Mouse (Mus musculus) olfactory bulb, adult 2 months (tissue): ENCODE measurements around the gene Angptl8. TPM values are rescaled to one million over a fixed set of nuclear protein-coding genes. Genes with fewer than 3 reads are reported as not detected.

ENCODE experiments used
- H3K27ac ChIP-seq: fragments of 200-500 bp; 2 replicates; pipeline ENCODE4 v1.5.1; 2012; ENCODE audit warnings: low read depth, low read length; ENCODE audit not compliant: insufficient read depth
- H3K4me1 ChIP-seq: fragments of 200-500 bp; 2 replicates; pipeline ENCODE4 v1.6.1; 2012; ENCODE audit warnings: low read length; ENCODE audit not compliant: control insufficient read depth, insufficient read depth
- H3K4me3 ChIP-seq: fragments of 200-500 bp; 2 replicates; pipeline ENCODE4 v1.5.1; 2012; ENCODE audit warnings: mild to moderate bottlenecking, low read depth, low read length, moderate library complexity; ENCODE audit not compliant: insufficient read depth
- CTCF ChIP-seq: fragments of 200-500 bp; IDR thresholded peaks from 2 replicates; pipeline ENCODE4 v1.5.1; 2012; ENCODE audit warnings: low read depth, mild to moderate bottlenecking, low read length, moderate library complexity; ENCODE audit not compliant: insufficient read depth
- POLR2A ChIP-seq: fragments of 200-500 bp; IDR thresholded peaks from 2 replicates; pipeline ENCODE4 v1.6.1; 2012; ENCODE audit warnings: mild to moderate bottlenecking, low read depth, low read length, moderate library complexity; ENCODE audit not compliant: insufficient read depth
- WGBS: fragments of 180-500 bp; shearing (Covaris S2); methylation state at CpG from one replicate; pipeline ENCODE4 v1.1.7; 2018; 5-methylcytosine and 5-hydroxymethylcytosine counted together
- polyA plus RNA-seq: library from polyadenylated mRNA; stranded (reverse); fragments of >200 nt; gene quantifications from 2 replicates; pipeline ENCODE4 v1.2.4, GENCODE M21; 2012; ENCODE audit warnings: low replicate concordance; ENCODE audit not compliant: missing spikeins, insufficient read depth, insufficient read length

The Angptl8 gene
- polyA plus RNA-seq, 1 experiment: not detected

DNA sequence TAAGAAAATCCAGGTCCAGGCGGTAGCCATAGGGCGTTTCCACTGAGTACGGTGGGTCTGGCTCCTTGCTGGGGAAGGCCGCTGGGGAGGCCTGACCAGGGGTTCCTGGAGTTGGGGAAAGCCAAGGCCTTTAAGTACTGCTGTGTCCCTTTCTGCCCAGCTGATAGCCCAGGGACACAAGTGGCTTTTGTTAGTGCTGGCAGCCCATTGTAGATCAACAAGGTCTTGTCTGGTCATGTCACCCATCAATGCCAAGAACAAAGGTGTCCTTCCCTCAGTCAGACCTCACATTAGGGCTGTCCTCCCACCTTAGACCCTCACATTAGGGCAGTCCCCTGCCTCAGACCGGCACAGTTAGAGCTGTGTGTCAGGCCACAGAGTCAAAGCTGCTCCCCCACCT, 39.7 kb upstream of the Angptl8 start:
- WGBS: 85% methylated on average over 5 of the region's 5 CpGs
- H3K4me3 ChIP-seq: no peak overlapping the region
- H3K4me1 ChIP-seq: peaks cover 19% of the 10 kb centered on the region
- H3K27ac ChIP-seq: no peak overlapping the region
- TF ChIP-seq CTCF (no peak), POLR2A (no peak)

DNA sequence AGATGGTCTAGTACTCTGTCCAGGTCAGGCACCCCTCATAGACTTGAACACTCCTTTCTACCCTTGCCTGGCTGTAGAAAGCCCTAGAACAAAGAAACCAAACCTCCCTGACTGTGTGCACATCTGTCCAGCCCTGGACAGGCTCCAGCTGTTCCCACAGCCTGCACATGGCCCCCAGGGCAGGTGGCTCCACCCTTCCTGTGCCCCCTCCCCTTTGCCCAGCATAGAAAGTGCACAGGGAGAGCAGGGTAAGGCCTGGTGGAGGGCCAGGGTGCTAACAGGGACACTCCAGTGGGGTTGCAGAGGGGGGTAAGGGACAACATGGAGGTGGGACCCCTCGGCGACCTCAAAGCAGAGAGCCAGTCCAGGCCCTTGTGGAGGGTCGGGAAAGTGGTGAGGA, 39.1 kb upstream of the Angptl8 start:
- H3K4me1 ChIP-seq: peaks cover 19% of the 10 kb centered on the region
- 70% methylated on average over 3 of the region's 3 CpGs for WGBS
- H3K27ac ChIP-seq: no peak overlapping the region
- TF ChIP-seq CTCF (no peak), POLR2A (no peak)
- no peak overlapping the region for H3K4me3 ChIP-seq

DNA sequence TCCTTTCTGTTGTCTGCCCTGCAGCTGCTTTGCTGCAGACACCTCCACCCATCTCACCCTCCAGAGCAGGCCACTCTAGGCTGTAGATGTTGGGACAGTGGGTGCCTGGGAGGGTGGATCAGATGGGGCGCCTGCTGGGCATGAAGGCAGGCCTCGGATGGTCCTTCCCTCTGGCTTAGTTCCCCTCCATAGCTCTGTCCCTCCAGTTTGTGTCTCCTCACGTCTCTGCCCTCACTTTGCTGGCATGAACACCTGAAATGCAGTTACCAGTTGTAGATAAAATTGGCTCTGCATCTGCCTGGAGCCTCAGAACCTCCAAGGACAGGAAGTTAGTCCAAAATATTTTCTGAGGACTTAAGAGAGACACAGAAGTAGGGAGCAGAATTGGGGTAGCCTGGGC, 38.4 kb upstream of the Angptl8 start:
- 81% methylated on average over 3 of the region's 3 CpGs for WGBS
- Histone ChIP-seq H3K4me3 (no peak overlapping the region), H3K27ac (no peak overlapping the region), H3K4me1 (peaks cover 18% of the 10 kb centered on the region)
- no peak for TF ChIP-seq CTCF
- TF ChIP-seq POLR2A: no peak

DNA sequence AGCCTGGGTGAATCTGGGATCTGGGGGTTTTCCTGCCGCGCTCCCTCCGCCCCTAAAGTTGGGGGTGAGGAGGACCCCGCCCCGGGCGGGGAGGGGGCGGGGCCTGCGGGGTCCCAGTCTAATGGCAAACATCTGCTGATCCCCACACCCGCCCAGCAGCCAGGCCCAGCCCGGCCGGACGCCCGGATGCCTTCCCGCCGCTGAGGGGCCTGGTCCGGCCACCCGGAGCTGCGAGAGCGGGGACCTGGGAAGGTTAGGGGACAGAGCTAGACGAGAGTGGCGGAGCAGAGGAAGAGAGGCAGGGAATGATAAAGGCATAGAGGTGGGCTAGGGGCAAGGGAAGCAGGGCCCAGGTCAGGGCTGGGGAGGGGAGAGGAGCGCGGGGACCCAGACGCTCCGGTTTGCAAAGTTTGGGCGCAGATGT, 37.4 kb upstream of the Angptl8 start:
- no peak for TF ChIP-seq POLR2A
- no peak for TF ChIP-seq CTCF
- Histone ChIP-seq H3K27ac (no peak overlapping the region), H3K4me3 (peak overlapping the region; percentile 58), H3K4me1 (peaks cover 13% of the 10 kb centered on the region)
- WGBS: 1% methylated on average over 26 of the region's 26 CpGs

DNA sequence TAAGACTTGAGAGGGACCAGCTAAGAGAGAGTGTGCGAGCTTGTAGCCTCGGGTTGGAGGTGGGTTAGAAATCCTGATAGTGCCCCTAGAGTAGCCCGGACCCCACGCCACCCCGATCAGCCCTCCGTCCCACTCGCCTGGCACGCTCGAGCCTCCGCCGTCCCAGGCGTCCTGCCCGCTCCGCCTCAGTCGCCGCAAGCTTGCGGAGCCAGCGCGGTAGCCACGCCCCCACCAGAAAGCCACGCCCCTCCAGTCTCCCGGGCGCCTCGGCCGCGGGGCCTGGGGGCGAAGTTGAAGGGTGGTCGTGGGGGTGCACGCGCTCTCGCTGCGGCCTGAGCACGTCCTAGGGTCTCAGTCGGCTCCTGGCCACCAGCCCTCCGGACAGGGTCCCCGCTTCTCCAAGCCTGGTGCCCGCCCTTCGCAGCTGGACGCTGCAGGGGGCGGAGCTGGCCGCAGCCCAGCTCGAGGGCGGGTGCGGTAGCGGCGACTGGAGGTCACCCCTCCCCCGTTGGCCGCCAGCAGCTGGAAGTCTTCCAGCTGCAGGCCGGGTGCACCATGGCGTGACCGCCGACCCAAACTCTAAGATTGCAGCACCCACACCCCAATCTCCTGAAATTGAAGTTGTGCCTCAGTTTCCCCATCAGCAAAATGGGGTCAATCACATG, 36.8 kb upstream of the Angptl8 start, which contains the start of gene Kank2:
Kank2 (minus strand) TSS at position 400 of the 665 bp plus-strand sequence.
- peak within 1 kb of the TSS; percentile 58 for H3K4me3 ChIP-seq
- under 1% methylated on average over 52 of the region's 52 CpGs for WGBS
- peaks cover 12% of the 10 kb centered on the region; the same call in 1 of the 2 replicates for H3K4me1 ChIP-seq
- TF ChIP-seq CTCF (no peak), POLR2A (no peak; the same call in 1 of the 2 replicates)
- no peak within 1 kb of the TSS for H3K27ac ChIP-seq

DNA sequence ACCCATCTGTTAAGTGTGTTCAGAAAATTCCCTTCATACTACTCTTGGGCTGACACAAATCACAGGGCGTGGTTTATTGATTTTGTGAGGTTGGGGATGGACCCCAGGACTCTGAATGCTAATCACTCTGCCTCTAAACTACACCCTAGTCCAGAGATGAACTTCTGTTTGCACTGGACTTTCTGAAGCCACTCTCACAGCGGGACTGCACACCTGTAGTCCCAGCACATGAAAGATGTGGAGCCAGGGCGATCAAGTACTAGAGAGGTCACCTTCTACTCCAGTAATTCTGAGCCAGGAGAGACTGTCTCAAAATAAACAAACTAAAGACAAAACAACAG, 36.3 kb upstream of the Angptl8 start:
- Histone ChIP-seq H3K4me1 (peaks cover 17% of the 10 kb centered on the region), H3K27ac (no peak overlapping the region), H3K4me3 (peak overlapping the region; percentile 58)
- TF ChIP-seq CTCF: no peak
- no peak for TF ChIP-seq POLR2A
- WGBS: 65% methylated on average over 3 of the region's 3 CpGs

DNA sequence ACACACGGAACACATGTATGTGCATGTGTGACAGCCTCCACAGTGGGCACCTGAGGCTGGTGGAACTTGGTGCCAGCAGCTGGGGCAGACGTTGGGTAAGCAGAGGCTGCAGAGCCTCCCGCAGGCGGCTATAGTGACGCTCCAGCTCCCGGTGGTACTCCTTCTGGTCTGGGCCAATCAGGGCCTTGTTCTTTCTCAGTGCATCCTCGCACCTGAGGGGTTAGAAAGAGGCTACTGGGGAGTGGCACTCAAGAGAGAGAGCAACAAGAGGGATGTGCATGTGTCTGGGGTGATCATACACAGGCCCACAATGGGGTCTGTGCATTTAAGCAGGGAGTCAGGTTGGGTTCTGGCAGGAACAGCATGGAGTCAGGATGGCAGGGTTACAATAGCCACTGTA, 34.2 kb upstream of the Angptl8 start:
- no peak overlapping the region for H3K4me3 ChIP-seq
- TF ChIP-seq POLR2A (no peak), CTCF (no peak)
- WGBS: 83% methylated on average over 7 of the region's 7 CpGs

DNA sequence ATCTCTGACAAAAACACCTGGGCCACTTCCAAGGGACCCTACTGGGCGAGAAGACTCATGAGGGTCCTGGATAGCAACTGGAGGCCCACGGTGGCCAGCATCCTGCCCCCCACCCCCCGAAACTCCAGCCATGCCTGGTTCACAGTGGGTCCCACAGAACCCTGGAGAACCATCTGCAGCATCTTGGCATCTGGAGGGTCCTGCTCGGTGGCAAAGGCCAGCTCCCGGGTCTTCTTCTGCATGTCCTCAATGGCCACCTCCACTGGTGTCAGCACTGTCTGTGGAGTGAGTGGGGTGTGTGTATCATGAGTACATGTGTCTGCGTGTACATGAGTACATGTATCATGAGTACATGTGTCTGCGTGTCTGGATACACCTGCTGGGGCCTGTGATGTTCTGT, 33.7 kb upstream of the Angptl8 start:
- no peak overlapping the region for H3K27ac ChIP-seq
- 92% methylated on average over 7 of the region's 7 CpGs for WGBS
- no peak for TF ChIP-seq POLR2A
- no peak for TF ChIP-seq CTCF
- H3K4me3 ChIP-seq: no peak overlapping the region
- peaks cover 31% of the 10 kb centered on the region for H3K4me1 ChIP-seq

More for the DNA sequence above, 34.2 kb upstream of the Angptl8 start:
- Histone ChIP-seq H3K27ac (no peak overlapping the region), H3K4me1 (peaks cover 30% of the 10 kb centered on the region)

DNA sequence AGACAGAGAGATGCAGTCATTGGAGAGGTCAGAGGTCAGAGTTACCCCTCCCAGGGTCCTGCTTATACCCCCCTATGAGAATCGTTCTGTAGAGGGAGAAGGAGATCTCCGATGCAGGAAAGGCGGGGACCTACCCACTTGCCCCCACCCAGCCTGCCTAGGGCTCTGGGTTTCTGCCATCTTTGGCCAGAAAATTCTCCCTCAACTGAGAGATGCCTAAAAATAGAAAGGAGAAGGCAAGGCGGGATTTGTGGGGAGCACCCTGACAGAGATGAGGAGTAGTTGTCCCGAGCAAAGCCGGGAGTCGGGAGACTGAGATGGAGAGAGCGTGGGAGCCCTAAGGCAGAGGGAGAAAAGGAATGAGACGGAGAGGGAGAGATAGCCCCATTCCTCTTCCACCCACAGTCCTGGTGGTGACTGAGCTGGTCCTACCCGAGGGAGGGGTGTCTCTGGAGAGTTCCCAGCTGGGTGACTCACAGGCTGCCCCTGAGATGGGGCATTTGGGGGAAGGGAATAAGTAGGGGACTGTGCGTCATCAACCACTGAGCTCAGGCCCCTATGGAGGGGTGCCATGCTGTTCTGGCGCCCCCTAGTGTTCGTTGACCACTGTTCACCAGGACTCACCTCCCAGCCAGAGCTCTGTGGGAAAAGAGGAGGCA, 31.2 kb upstream of the Angptl8 start:
- Histone ChIP-seq H3K4me3 (peak overlapping the region; percentile 26), H3K27ac (peak overlapping the region; percentile 91), H3K4me1 (peaks cover 32% of the 10 kb centered on the region)
- WGBS: 12% methylated on average over 13 of the region's 13 CpGs
- peak; percentile 89 for TF ChIP-seq CTCF
- TF ChIP-seq POLR2A: no peak
